Mouse (Mus musculus) CH12.LX (cell line): ENCODE results near the gene March10. TPM values are rescaled to one million over a fixed set of nuclear protein-coding genes. Genes with fewer than 3 reads are reported as not detected.
A peak's percentile ranks its signal among the peaks of the same experiment; 100 is the strongest.

Experiments
- DNase-seq: peaks from one replicate; pipeline ENCODE4 v3.0.0-alpha.2; 2013; ENCODE audit errors: extremely low read depth
- H3K27ac ChIP-seq: 2 replicates; pipeline ENCODE4 v1.5.1; 2012; ENCODE audit warnings: low read depth, mild to moderate bottlenecking, control low read depth, moderate library complexity; ENCODE audit not compliant: insufficient read depth
- H3K27me3 ChIP-seq: replicated peaks from 2 replicates; pipeline ENCODE3; 2012; ENCODE audit warnings: inconsistent platforms
- H3K36me3 ChIP-seq, 2 experiments: replicated peaks in 1 of 2; 2 replicates each; pipeline versions ENCODE3 to v1.6.1; 2012; ENCODE audit warnings: inconsistent platforms in 1 of 2, low read length in 1 of 2, mild to moderate bottlenecking in 1 of 2, mixed read lengths in 1 of 2, moderate library complexity in 1 of 2; ENCODE audit not compliant: control insufficient read depth in 1 of 2, insufficient read depth in 1 of 2
- H3K4me1 ChIP-seq, 2 experiments: 2 replicates each; pipeline ENCODE4 v1.6.1; 2012; ENCODE audit warnings: inconsistent platforms in 1 of 2, moderate library complexity in 1 of 2; ENCODE audit not compliant: insufficient read depth in 2 of 2, control insufficient read depth in 1 of 2
- H3K4me2 ChIP-seq: 2 replicates; pipeline ENCODE4 v1.6.1; 2012; ENCODE audit warnings: low read depth, mild to moderate bottlenecking, control low read depth; ENCODE audit not compliant: poor library complexity, insufficient read depth, severe bottlenecking
- H3K4me3 ChIP-seq, 3 experiments: fragments of 150-350 bp in 1 of 3; sonication (generic) in 1 of 3; replicated peaks in 1 of 3; 2 replicates each; pipeline versions ENCODE3 to v1.5.1; 2011 to 2012; ENCODE audit warnings: low read depth in 2 of 3, low read length in 2 of 3, mild to moderate bottlenecking in 2 of 3, moderate library complexity in 2 of 3, control low read depth in 1 of 3, improper control_type of control experiment in 1 of 3, inconsistent platforms in 1 of 3, mixed read lengths in 1 of 3; ENCODE audit not compliant: poor library complexity in 1 of 3
- H3K79me2 ChIP-seq: replicated peaks from 2 replicates; pipeline ENCODE4 v1.6.1; 2012; ENCODE audit warnings: mild to moderate bottlenecking, moderate library complexity; ENCODE audit not compliant: control insufficient read depth, poor library complexity, insufficient read depth, severe bottlenecking; ENCODE audit errors: extremely low read depth
- H3K9ac ChIP-seq: 2 replicates; pipeline ENCODE4 v1.6.1; 2012; ENCODE audit warnings: low read depth, mild to moderate bottlenecking, control low read depth, moderate library complexity; ENCODE audit not compliant: insufficient read depth
- H3K9me3 ChIP-seq: replicated peaks from 2 replicates; pipeline ENCODE3; 2012; ENCODE audit warnings: low read length, inconsistent platforms, mixed read lengths
- BHLHE40 ChIP-seq: IDR thresholded peaks from 2 replicates; pipeline ENCODE4 v1.6.1; 2011; ENCODE audit warnings: mild to moderate bottlenecking, low read depth, low read length, improper control_type of control experiment
- CHD1 ChIP-seq: IDR thresholded peaks from 2 replicates; pipeline ENCODE4 v1.6.1; 2012; ENCODE audit warnings: low read depth, low read length, improper control_type of control experiment, inconsistent platforms
- CTCF ChIP-seq, 2 experiments: IDR thresholded peaks in 1 of 2; conservative IDR thresholded peaks in 1 of 2; 2 replicates each; pipeline ENCODE4 v1.5.1; 2011 to 2012; ENCODE audit warnings: low read depth in 2 of 2, low read length in 2 of 2, improper control_type of control experiment in 1 of 2, inconsistent platforms in 1 of 2, mild to moderate bottlenecking in 1 of 2, moderate library complexity in 1 of 2
- E2F4 ChIP-seq: IDR thresholded peaks from 2 replicates; pipeline ENCODE4 v1.6.1; 2011; ENCODE audit warnings: low read depth, low read length, improper control_type of control experiment; ENCODE audit not compliant: insufficient replicate concordance
- ELF1 ChIP-seq: IDR thresholded peaks from 2 replicates; pipeline ENCODE4 v1.6.1; 2014; ENCODE audit warnings: low read depth, mild to moderate bottlenecking, inconsistent platforms, low read length, improper control_type of control experiment
- GABPA ChIP-seq: IDR thresholded peaks from 2 replicates; pipeline ENCODE4 v1.6.1; 2012; ENCODE audit warnings: low read depth, low read length, improper control_type of control experiment, inconsistent platforms; ENCODE audit not compliant: insufficient replicate concordance
- HCFC1 ChIP-seq: IDR thresholded peaks from 2 replicates; pipeline ENCODE4 v1.6.1; 2012; ENCODE audit warnings: low read depth, mild to moderate bottlenecking, inconsistent platforms, low read length, improper control_type of control experiment
- IRF4 ChIP-seq: IDR thresholded peaks from 2 replicates; pipeline ENCODE4 v1.6.1; 2014; ENCODE audit warnings: low read depth, mild to moderate bottlenecking, inconsistent platforms, low read length, improper control_type of control experiment
- JUND ChIP-seq: conservative IDR thresholded peaks from 2 replicates; pipeline ENCODE4 v1.6.1; 2011; ENCODE audit warnings: low read depth, low read length, improper control_type of control experiment
- MAFK ChIP-seq: IDR thresholded peaks from 2 replicates; pipeline ENCODE4 v1.6.1; 2011; ENCODE audit warnings: low read length, improper control_type of control experiment; ENCODE audit not compliant: insufficient replicate concordance
- MAX ChIP-seq: IDR thresholded peaks from 2 replicates; pipeline ENCODE4 v1.6.1; 2011; ENCODE audit warnings: low read length, improper control_type of control experiment
- MAZ ChIP-seq: IDR thresholded peaks from 2 replicates; pipeline ENCODE4 v1.6.1; 2012; ENCODE audit warnings: low read depth, mild to moderate bottlenecking, inconsistent platforms, low read length, improper control_type of control experiment, moderate library complexity
- MEF2A ChIP-seq: IDR thresholded peaks from 2 replicates; pipeline ENCODE4 v1.6.1; 2014; ENCODE audit warnings: low read depth, mild to moderate bottlenecking, inconsistent platforms, low read length, improper control_type of control experiment, borderline replicate concordance
- MYC ChIP-seq: IDR thresholded peaks from 2 replicates; pipeline ENCODE4 v1.6.1; 2011; ENCODE audit warnings: low read depth, mild to moderate bottlenecking, improper control_type of control experiment, low read length
- NELFE ChIP-seq: IDR thresholded peaks from 2 replicates; pipeline ENCODE4 v1.6.1; 2011; ENCODE audit warnings: low read depth, low read length, improper control_type of control experiment
- NRF1 ChIP-seq: IDR thresholded peaks from 2 replicates; pipeline ENCODE4 v1.6.1; 2014; ENCODE audit warnings: low read depth, mild to moderate bottlenecking, inconsistent platforms, low read length, improper control_type of control experiment, moderate library complexity
- POLR2A ChIP-seq: IDR thresholded peaks from 2 replicates; pipeline ENCODE4 v1.6.1; 2011; ENCODE audit warnings: low read depth, mild to moderate bottlenecking, improper control_type of control experiment, low read length
- POLR2AphosphoS2 ChIP-seq: IDR thresholded peaks from 2 replicates; pipeline ENCODE4 v1.6.1; 2011; ENCODE audit warnings: low read depth, low read length, improper control_type of control experiment
- RAD21 ChIP-seq: IDR thresholded peaks from 2 replicates; pipeline ENCODE4 v1.6.1; 2011; ENCODE audit warnings: low read depth, mild to moderate bottlenecking, low read length, improper control_type of control experiment, moderate library complexity
- RCOR1 ChIP-seq: conservative IDR thresholded peaks from 2 replicates; pipeline ENCODE4 v1.6.1; 2012; ENCODE audit warnings: low read depth, mild to moderate bottlenecking, inconsistent platforms, low read length, improper control_type of control experiment
- SIN3A ChIP-seq: IDR thresholded peaks from 2 replicates; pipeline ENCODE4 v1.6.1; 2012; ENCODE audit warnings: low read length, improper control_type of control experiment, inconsistent platforms
- SMC3 ChIP-seq: IDR thresholded peaks from 2 replicates; pipeline ENCODE4 v1.6.1; 2011; ENCODE audit warnings: low read depth, low read length, improper control_type of control experiment
- TCF12 ChIP-seq: IDR thresholded peaks from 2 replicates; pipeline ENCODE4 v1.6.1; 2014; ENCODE audit warnings: low read depth, mild to moderate bottlenecking, inconsistent platforms, low read length, improper control_type of control experiment
- USF1 ChIP-seq: IDR thresholded peaks from 2 replicates; pipeline ENCODE4 v1.6.1; 2014; ENCODE audit warnings: low read depth, mild to moderate bottlenecking, inconsistent platforms, low read length, improper control_type of control experiment
- USF2 ChIP-seq: conservative IDR thresholded peaks from 2 replicates; pipeline ENCODE4 v1.6.1; 2011; ENCODE audit warnings: low read depth, low read length, improper control_type of control experiment
- ZKSCAN1 ChIP-seq: IDR thresholded peaks from 2 replicates; pipeline ENCODE4 v1.6.1; 2012; ENCODE audit warnings: low read depth, inconsistent platforms, low read length, improper control_type of control experiment, borderline replicate concordance
- ZMIZ1 ChIP-seq: IDR thresholded peaks from 2 replicates; pipeline ENCODE4 v1.6.1; 2012; ENCODE audit warnings: low read depth, mild to moderate bottlenecking, inconsistent platforms, low read length, improper control_type of control experiment
- ZNF384 ChIP-seq: IDR thresholded peaks from 2 replicates; pipeline ENCODE4 v1.6.1; 2012; ENCODE audit warnings: low read depth, low read length, improper control_type of control experiment, inconsistent platforms
- dilution Hi-C: fragments of 300-500 bp; cut with MboI; formaldehyde crosslinking; loops from 2 replicates; pipeline ENCODE4 v1.14.3; 2020; ENCODE audit warnings: low sequenced_read_pairs; ENCODE audit not compliant: extremely low pct_unique_long_range_greater_than_20kb, extremely low pct_ligation_motif_present
- in situ Hi-C: fragments of 300-500 bp; cut with MboI; formaldehyde crosslinking; loops from 3 replicates; pipeline ENCODE4 v1.14.3; 2019; ENCODE audit warnings: low sequenced_read_pairs, low pct_ligation_motif_present, low pct_unique_long_range_greater_than_20kb, mixed read lengths
- polyA plus RNA-seq: library from polyadenylated mRNA; unstranded; fragments of >175 nt; gene quantifications from 2 replicates; pipeline ENCODE4 v1.2.1, GENCODE M21; 2012; ENCODE audit warnings: low read depth; ENCODE audit not compliant: insufficient read length
- total RNA-seq, 2 experiments: library from RNA; depleted of rRNA; stranded (reverse); fragments of 300-350 nt in 1 of 2; fragments of >200 nt in 1 of 2; gene quantifications; 2 replicates each; pipeline ENCODE4 v1.2.3; 2012 to 2014

The March10 gene
- total and polyA plus RNA-seq, 3 experiments = not detected

GRCm38 (mm10) chr11:105505038-105505437, 48.5 kb upstream of the March10 start:
- DNase-seq = no peak
- in situ Hi-C loops = no loop called here
- Histone ChIP-seq H3K9ac (no peak overlapping the region), H3K4me1 (peaks cover 4 to 7% of the 10 kb centered on the region in 2 experiments; a peak in 3 of 4 replicates), H3K4me3 (no peak overlapping the region), H3K36me3 (no peaks in the 10 kb centered on the region), H3K27me3 (no peaks in the 10 kb centered on the region), H3K4me2 (no peak overlapping the region), H3K79me2 (no peaks in the 10 kb centered on the region), H3K9me3 (no peaks in the 10 kb centered on the region), H3K27ac (no peak overlapping the region)
- no peak for TF ChIP-seq RCOR1
- TF ChIP-seq USF2 = no peak
- TF ChIP-seq CHD1 = no peak
- TF ChIP-seq HCFC1 = no peak
- TF ChIP-seq GABPA = no peak
- TF ChIP-seq BHLHE40 = no peak
- TF ChIP-seq MYC = no peak
- TF ChIP-seq IRF4 = no peak
- TF ChIP-seq POLR2A = no peak
- no peak for TF ChIP-seq SIN3A
- TF ChIP-seq MAX = no peak
- no peak for TF ChIP-seq SMC3
- dilution Hi-C loops = no loop called here

DNA sequence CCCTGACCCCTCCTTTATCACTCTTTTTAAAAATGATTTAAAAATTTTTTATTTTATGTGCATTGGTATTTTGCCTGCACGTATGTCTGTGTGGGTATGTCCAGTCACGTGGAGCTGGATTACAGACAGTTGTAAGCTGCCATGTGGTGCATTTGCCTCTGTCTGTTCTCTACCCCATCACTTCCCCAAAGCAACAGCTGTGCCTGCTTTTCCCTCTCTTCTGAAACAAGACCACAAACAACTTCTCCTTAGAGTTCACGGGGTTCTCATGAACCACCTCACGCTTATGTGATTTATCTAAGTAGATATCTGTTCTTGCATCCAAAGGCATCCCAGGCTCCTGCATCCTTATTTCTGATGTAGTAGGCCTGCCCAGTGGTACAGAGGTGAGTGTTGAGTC, 45.8 kb upstream of the March10 start:
- peak; percentile 12 for DNase-seq
- H3K27me3 ChIP-seq = no peaks in the 10 kb centered on the region
- no peak overlapping the region for H3K9ac ChIP-seq
- H3K9me3 ChIP-seq = no peaks in the 10 kb centered on the region
- H3K27ac ChIP-seq = no peak overlapping the region
- peaks cover 4 to 7% of the 10 kb centered on the region in 2 experiments; a peak in 3 of 4 replicates for H3K4me1 ChIP-seq
- TF ChIP-seq TCF12 (no peak), ELF1 (no peak), MAFK (no peak), POLR2A (no peak), USF2 (no peak), NRF1 (no peak), POLR2AphosphoS2 (no peak), E2F4 (no peak), CTCF (conservative IDR thresholded peaks at IDR 0.05 in 1 of 2, IDR thresholded peaks at IDR 0.05 in 1 of 2; ENCODE audit: low read depth in 2 of 2, low read length in 2 of 2) (no peak), MAZ (no peak), USF1 (no peak), NELFE (no peak), MEF2A (no peak), ZKSCAN1 (no peak), RAD21 (no peak), JUND (no peak), ZMIZ1 (no peak), ZNF384 (no peak)
- H3K4me2 ChIP-seq = no peak overlapping the region
- in situ Hi-C loops = no loop called here
- H3K4me3 ChIP-seq = no peak overlapping the region
- dilution Hi-C loops = no loop called here
- no peaks in the 10 kb centered on the region for H3K79me2 ChIP-seq
- no peaks in the 10 kb centered on the region for H3K36me3 ChIP-seq
